Mouse (Mus musculus): ENCODE measurements at regions not wholly inside any gene's neighbourhood (a gene's known extent, or its start where the extent isn't known, plus 50 kb on each side); places are given as distances from the start of the nearest gene placed in this dataset.

GRCm38 (mm10) chr3:39443328-39443727, 556.6 kb downstream of the Fat4 start:
- no peak for TF ChIP-seq POLR2A (IDR thresholded peaks at IDR 0.05; ENCODE audit: borderline replicate concordance, low read depth, low read length)
- TF ChIP-seq CTCF (IDR thresholded peaks at IDR 0.05; ENCODE audit: low read depth, low read length): no peak
